Mouse (Mus musculus) forebrain, embryonic 11.5 days (tissue): ENCODE measurements around the gene Shank2. TPM values are rescaled to one million over a fixed set of nuclear protein-coding genes. Genes with fewer than 3 reads are reported as not detected.

Experiments
- ATAC-seq: fragments of 200-750 bp; cut with Nextera tagmentation; replicated peaks from 2 replicates; pipeline ENCODE4 v1.8.0; 2017; ENCODE audit warnings: moderate TSS enrichment; ENCODE audit not compliant: low FRiP score
- DNase-seq: peaks from one replicate; pipeline ENCODE4 v3.0.0-alpha.2; 2017; ENCODE audit warnings: low spot score
- H3K27ac ChIP-seq: fragments of 300-500 bp; sonication (generic); 2 replicates; pipeline ENCODE4 v1.5.1; 2014; ENCODE audit warnings: low read depth, low read length
- H3K27me3 ChIP-seq: fragments of 300-500 bp; sonication (generic); 2 replicates; pipeline ENCODE4 v1.6.1; 2014; ENCODE audit warnings: mild to moderate bottlenecking, low read length, mixed read lengths; ENCODE audit not compliant: control insufficient read depth, insufficient read depth
- H3K36me3 ChIP-seq: fragments of 300-500 bp; sonication (generic); 2 replicates; pipeline ENCODE4 v1.6.1; 2014; ENCODE audit warnings: mild to moderate bottlenecking, low read length, moderate library complexity, mixed read lengths; ENCODE audit not compliant: control insufficient read depth, insufficient read depth
- H3K4me1 ChIP-seq: fragments of 300-500 bp; sonication (generic); replicated peaks from 2 replicates; pipeline ENCODE4 v1.6.1; 2014; ENCODE audit warnings: low read length, mixed read lengths; ENCODE audit not compliant: control insufficient read depth, insufficient read depth
- H3K4me2 ChIP-seq: fragments of 300-500 bp; sonication (generic); 2 replicates; pipeline ENCODE4 v1.6.1; 2014; ENCODE audit warnings: low read depth, mild to moderate bottlenecking, low read length, moderate library complexity, mixed read lengths; ENCODE audit not compliant: severe bottlenecking
- H3K4me3 ChIP-seq: fragments of 300-500 bp; sonication (generic); 2 replicates; pipeline ENCODE4 v1.5.1; 2014; ENCODE audit warnings: low read depth, low read length
- H3K9ac ChIP-seq: fragments of 300-500 bp; sonication (generic); 2 replicates; pipeline ENCODE4 v1.6.1; 2014; ENCODE audit warnings: low read length
- H3K9me3 ChIP-seq: fragments of 300-500 bp; sonication (generic); 2 replicates; pipeline ENCODE4 v1.6.1; 2016; ENCODE audit warnings: low read length, mixed read lengths; ENCODE audit not compliant: control insufficient read depth
- WGBS: fragments of 180-500 bp; shearing (Covaris S2); extraction: QIAGEN DNeasy Blood & Tissue Kit; methylation state at CpG from one replicate; pipeline ENCODE4 v1.1.7; 2014; 5-methylcytosine and 5-hydroxymethylcytosine counted together
- polyA plus RNA-seq: library from polyadenylated mRNA; unstranded; fragments of >200 nt; fragmentation: Nextera tagmentation; extraction: Ambion mirVana; gene quantifications from 2 replicates; pipeline ENCODE4 v1.2.1, GENCODE M21; 2014

Shank2 gene
- polyA plus RNA-seq, 1 experiment from 2014 or later: 2.2 TPM

GRCm38 (mm10) chr7:144268778-144269177, 267.1 kb downstream of the Shank2 start:
- Histone ChIP-seq H3K27ac (no peak overlapping the region), H3K4me1 (no peaks in the 10 kb centered on the region), H3K9me3 (no peaks in the 10 kb centered on the region), H3K4me3 (no peak overlapping the region), H3K4me2 (no peak overlapping the region), H3K27me3 (no peaks in the 10 kb centered on the region), H3K9ac (no peak overlapping the region), H3K36me3 (no peaks in the 10 kb centered on the region)
- WGBS: 85% methylated on average over 4 of the region's 4 CpGs
- ATAC-seq: no peak
- DNase-seq: no peak

DNA sequence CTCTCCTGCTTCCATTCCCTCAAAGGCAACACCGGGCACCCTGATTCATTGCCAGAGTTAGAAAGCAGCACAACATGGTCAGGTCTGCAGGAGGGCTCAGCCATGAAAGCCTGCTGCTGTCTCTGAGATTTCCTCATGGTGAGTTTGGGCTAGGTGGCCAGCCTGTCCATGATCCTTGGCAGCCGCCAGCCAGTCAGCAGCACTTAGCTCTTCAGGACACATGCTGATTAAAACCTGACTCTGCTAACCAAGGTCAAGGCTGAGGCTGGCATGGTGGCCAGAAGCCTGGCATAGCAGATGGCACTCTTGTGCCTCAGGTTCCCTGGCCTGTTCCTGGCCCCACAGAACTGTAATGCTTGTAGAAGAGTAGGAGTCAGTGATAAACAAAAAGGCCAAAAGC, 269.3 kb downstream of the Shank2 start:
- WGBS: 87% methylated on average over 2 of the region's 2 CpGs
- H3K4me1 ChIP-seq: no peaks in the 10 kb centered on the region
- ATAC-seq (no peak), DNase-seq (no peak)
- H3K36me3 ChIP-seq: no peaks in the 10 kb centered on the region
- no peak overlapping the region for H3K4me2 ChIP-seq
- no peaks in the 10 kb centered on the region for H3K9me3 ChIP-seq
- no peak overlapping the region for H3K4me3 ChIP-seq
- H3K27ac ChIP-seq: no peak overlapping the region
- no peaks in the 10 kb centered on the region for H3K27me3 ChIP-seq
- H3K9ac ChIP-seq: no peak overlapping the region

GRCm38 (mm10) chr7:144278703-144279102, 277.0 kb downstream of the Shank2 start:
- H3K27me3 ChIP-seq: no peaks in the 10 kb centered on the region
- 82% methylated on average over 4 of the region's 4 CpGs for whole genome bisulfite sequencing
- H3K4me3 ChIP-seq: no peak overlapping the region
- H3K27ac ChIP-seq: no peak overlapping the region
- ATAC-seq: no peak
- DNase-seq: no peak
- no peaks in the 10 kb centered on the region for H3K36me3 ChIP-seq
- no peak overlapping the region for H3K9ac ChIP-seq
- no peaks in the 10 kb centered on the region for H3K9me3 ChIP-seq
- 0 out of 2 replicates have a peak, but pooled peaks cover 4% of the 10 kb centered on the region for H3K4me1 ChIP-seq
- H3K4me2 ChIP-seq: no peak overlapping the region

- DNase-seq (peak; percentile 66), ATAC-seq (peak; percentile 56)
- Histone ChIP-seq H3K4me2 (peak overlapping the region; percentile 74), H3K27ac (peak overlapping the region; percentile 84), H3K36me3 (no peaks in the 10 kb centered on the region), H3K9me3 (no peaks in the 10 kb centered on the region), H3K4me3 (peak overlapping the region; percentile 57), H3K27me3 (no peaks in the 10 kb centered on the region), H3K9ac (peak overlapping the region; percentile 81), H3K4me1 (peaks cover 13% of the 10 kb centered on the region; the same call in 1 of the 2 replicates)
- WGBS: 8% methylated on average over 6 of the region's 6 CpGs
Measured at GRCm38 (mm10) chr7:144283701-144284100, 282.0 kb downstream of the Shank2 start.

GRCm38 (mm10) chr7:144284241-144285065, 282.7 kb downstream of the Shank2 start:
- peak overlapping the region; percentile 57 for H3K4me3 ChIP-seq
- H3K9me3 ChIP-seq: no peaks in the 10 kb centered on the region
- under 1% methylated on average over 45 of the region's 45 CpGs for WGBS
- peaks cover 13% of the 10 kb centered on the region; the same call in 1 of the 2 replicates for H3K4me1 ChIP-seq
- H3K9ac ChIP-seq: peak overlapping the region; percentile 81
- H3K4me2 ChIP-seq: peak overlapping the region; percentile 74
- no peaks in the 10 kb centered on the region for H3K27me3 ChIP-seq
- ATAC-seq: peak; percentile 89
- no peaks in the 10 kb centered on the region for H3K36me3 ChIP-seq
- DNase-seq: peak; percentile 83
- H3K27ac ChIP-seq: peak overlapping the region; percentile 84

DNA sequence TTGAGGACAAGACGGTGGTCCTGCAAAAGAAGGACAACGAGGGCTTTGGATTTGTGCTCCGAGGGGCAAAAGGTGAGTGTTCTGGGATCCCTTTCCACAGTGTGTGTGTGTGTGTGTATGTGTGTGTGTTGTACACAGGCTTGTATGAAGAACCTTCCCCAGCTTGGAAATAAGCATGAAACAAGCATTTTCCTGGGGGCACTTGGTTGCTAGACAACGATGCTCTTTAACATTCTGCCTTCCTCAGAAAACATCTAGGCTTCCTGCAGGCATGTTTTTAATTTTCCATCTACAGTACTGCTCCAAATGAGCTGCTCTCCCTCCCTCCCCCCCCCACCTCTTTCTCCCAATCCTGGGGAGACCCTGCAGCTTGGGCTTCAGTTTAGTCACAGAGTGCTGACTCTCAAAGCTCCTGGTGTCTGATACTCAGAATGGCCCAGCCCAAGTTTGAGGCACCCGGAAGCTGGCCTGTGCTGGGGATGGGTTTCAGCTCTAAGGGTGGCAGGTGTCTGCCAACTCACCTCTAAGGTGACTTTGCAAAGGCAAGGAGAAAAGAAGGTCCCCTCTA, 283.4 kb downstream of the Shank2 start:
- ATAC-seq (0 out of 2 replicates have a peak, but pooled peaks have one; percentile 8), DNase-seq (no peak)
- Histone ChIP-seq H3K9me3 (no peaks in the 10 kb centered on the region), H3K36me3 (no peaks in the 10 kb centered on the region), H3K27me3 (no peaks in the 10 kb centered on the region), H3K4me1 (peaks cover 13% of the 10 kb centered on the region; the same call in 1 of the 2 replicates), H3K9ac (peak overlapping the region; percentile 81), H3K4me3 (peak overlapping the region; percentile 57), H3K27ac (peak overlapping the region; percentile 84; the same call in 1 of the 2 replicates), H3K4me2 (peak overlapping the region; percentile 74)
- WGBS: 12% methylated on average over 5 of the region's 5 CpGs

GRCm38 (mm10) chr7:144285912-144286311, 284.2 kb downstream of the Shank2 start:
- Histone ChIP-seq H3K4me3 (0 out of 2 replicates have a peak overlapping the region, but pooled peaks have one; percentile 57), H3K9ac (no peak overlapping the region), H3K4me2 (peak overlapping the region; percentile 74), H3K36me3 (no peaks in the 10 kb centered on the region), H3K4me1 (peaks cover 13% of the 10 kb centered on the region; the same call in 1 of the 2 replicates), H3K27me3 (no peaks in the 10 kb centered on the region), H3K9me3 (no peaks in the 10 kb centered on the region), H3K27ac (no peak overlapping the region)
- ATAC-seq (no peak), DNase-seq (no peak)
- 71% methylated on average over 4 of the region's 4 CpGs for WGBS

GRCm38 (mm10) chr7:144287991-144288390, 286.3 kb downstream of the Shank2 start:
- Histone ChIP-seq H3K36me3 (no peaks in the 10 kb centered on the region), H3K27me3 (no peaks in the 10 kb centered on the region), H3K4me1 (peaks cover 13% of the 10 kb centered on the region; the same call in 1 of the 2 replicates), H3K4me2 (no peak overlapping the region), H3K9me3 (no peaks in the 10 kb centered on the region), H3K4me3 (no peak overlapping the region), H3K27ac (no peak overlapping the region), H3K9ac (no peak overlapping the region)
- DNase-seq (no peak), ATAC-seq (no peak)
- WGBS: 79% methylated on average over 6 of the region's 6 CpGs
